In genomic region chr15:62164766-62165410, GRCm38 (mm10) we compare ENCODE assay signal across 13 mouse cellular contexts.
DNase-seq lines count a peak whose midpoint lies in the region; ATAC-seq and TF ChIP-seq lines count a peak whose summit lies in the region.
"Had no signal": no experiment of that assay in that cellular context is flagged by ENCODE, and none has a peak within 500 bp of the region (broad histone marks: within the 10 kb centered on the region; RNA-seq: fewer than 3 reads in every experiment).

No protein-coding gene starts in this region.

- H3K36me3 ChIP-seq in spleen, adult 2 months (ENCODE audit: control insufficient read depth, insufficient read depth, low read length), result no peaks in the 10 kb centered on the region
- no peaks in the 10 kb centered on the region for H3K36me3 ChIP-seq in splenic B cell, adult 2 months (ENCODE audit: control insufficient read depth, insufficient read depth, low read length, poor library complexity, severe bottlenecking)
- H3K36me3 ChIP-seq in stomach, postnatal 0 days (ENCODE audit: control insufficient read depth, insufficient read depth, low read length), result no peaks in the 10 kb centered on the region
- no peaks in the 10 kb centered on the region for H3K36me3 ChIP-seq in midbrain, embryonic 15.5 days (replicated peaks)
- H3K36me3 ChIP-seq: embryonic facial prominence, embryonic 10.5 days had no signal

- TF ChIP-seq CTCF in spleen, adult 2 months (IDR thresholded peaks at IDR 0.05; ENCODE audit: extremely low read depth, insufficient read depth, insufficient read length, insufficient replicate concordance), result no peak
- no peak for TF ChIP-seq CTCF in stomach, postnatal 0 days (IDR thresholded peaks at IDR 0.05; ENCODE audit: low read depth)

- no peak overlapping the region for H3K9ac ChIP-seq in stomach, postnatal 0 days (ENCODE audit: low read length)
- no peak overlapping the region for H3K9ac ChIP-seq in midbrain, embryonic 15.5 days
- H3K9ac ChIP-seq: hindbrain, embryonic 14.5 days had no signal

- peak overlapping the region; percentile 64 for H3K27ac ChIP-seq in spleen, adult 2 months (ENCODE audit: insufficient read depth, low read length)
- H3K27ac ChIP-seq in stomach, postnatal 0 days (replicated peaks), result no peak overlapping the region
- H3K27ac ChIP-seq in midbrain, embryonic 15.5 days, result no peak overlapping the region
- H3K27ac ChIP-seq: embryonic facial prominence, embryonic 10.5 days; hindbrain, embryonic 14.5 days; kidney, postnatal 0 days; left cerebral cortex, adult 2 months had no signal

- no peak for TF ChIP-seq POLR2A in spleen, adult 2 months (IDR thresholded peaks at IDR 0.05; ENCODE audit: low read depth, low read length)

- H3K4me2 ChIP-seq in stomach, postnatal 0 days (replicated peaks; ENCODE audit: low read depth), result no peak overlapping the region
- no peak overlapping the region for H3K4me2 ChIP-seq in midbrain, embryonic 15.5 days
- H3K4me2 ChIP-seq: hindbrain, embryonic 14.5 days had no signal

- no peaks in the 10 kb centered on the region for H3K9me3 ChIP-seq in stomach, postnatal 0 days (ENCODE audit: control insufficient read depth, low read length)
- H3K9me3 ChIP-seq in midbrain, embryonic 15.5 days, result no peaks in the 10 kb centered on the region
- H3K9me3 ChIP-seq: embryonic facial prominence, embryonic 10.5 days had no signal

- WGBS in spleen, adult 2 months, result 74% methylated on average over 9 of the region's 9 CpGs
- WGBS in stomach, postnatal 0 days, result 90% methylated on average over 9 of the region's 9 CpGs
- 96% methylated on average over 9 of the region's 9 CpGs for WGBS in midbrain, embryonic 15.5 days

- H3K4me3 ChIP-seq in spleen, adult 2 months (ENCODE audit: extremely low read depth, insufficient read depth, insufficient read length), result no peak overlapping the region
- no peak overlapping the region for H3K4me3 ChIP-seq in stomach, postnatal 0 days (ENCODE audit: low read depth, low read length)
- no peak overlapping the region for H3K4me3 ChIP-seq in midbrain, embryonic 15.5 days
- H3K4me3 ChIP-seq: embryonic facial prominence, embryonic 10.5 days; left cerebral cortex, adult 2 months had no signal

- no peak for TF ChIP-seq EP300 in stomach, postnatal 0 days (optimal IDR thresholded peaks at IDR 0.05)

- ATAC-seq in stomach, postnatal 0 days (ENCODE audit: low FRiP score, low TSS enrichment), result no peak
- no peak for ATAC-seq in midbrain, embryonic 15.5 days (replicated peaks)

- DNase-seq in spleen, adult 2 months (ENCODE audit: low read depth in 1 of 2, low spot score in 2 of 2), result peak; percentile 22 to 72
- DNase-seq in spleen, postnatal 14 days (ENCODE audit: low spot score in 2 of 2), result no peak
- peak; percentile 87 for DNase-seq in T-cell, adult 2 months (ENCODE audit: low spot score)
- DNase-seq in splenic B cell, adult 2 months (ENCODE audit: low read depth, low spot score), result peak; percentile 54
- DNase-seq in ovary, adult 18-20 months (ENCODE audit: low spot score), result no peak
- no peak for DNase-seq in stomach, postnatal 0 days (ENCODE audit: low spot score)
- DNase-seq: adrenal gland, postnatal 25 days; cerebellum, postnatal 14 days had no signal

- H3K4me1 ChIP-seq in spleen, adult 2 months (ENCODE audit: control insufficient read depth, insufficient read depth, insufficient read length), result peaks cover 28% of the 10 kb centered on the region
- no peaks in the 10 kb centered on the region for H3K4me1 ChIP-seq in stomach, postnatal 0 days (replicated peaks; ENCODE audit: control insufficient read depth, insufficient read depth)
- no peaks in the 10 kb centered on the region for H3K4me1 ChIP-seq in midbrain, embryonic 15.5 days
- H3K4me1 ChIP-seq: embryonic facial prominence, embryonic 10.5 days had no signal

- H3K27me3 ChIP-seq in spleen, adult 2 months (ENCODE audit: control insufficient read depth, insufficient read depth, low read length), result no peaks in the 10 kb centered on the region
- H3K27me3 ChIP-seq in splenic B cell, adult 2 months (ENCODE audit: control insufficient read depth, insufficient read depth, low read length, poor library complexity, severe bottlenecking), result no peaks in the 10 kb centered on the region
- H3K27me3 ChIP-seq in stomach, postnatal 0 days (ENCODE audit: control insufficient read depth, insufficient read depth, low read length), result no peaks in the 10 kb centered on the region
- H3K27me3 ChIP-seq in midbrain, embryonic 15.5 days (replicated peaks), result no peaks in the 10 kb centered on the region

Comparison
In these comparisons a context has a peak if more than half of its experiments do, and no peak if none do; other contexts are left out.
1. DNase-seq: peak in spleen, adult 2 months (2 of 2), T-cell, adult 2 months (single experiment) and splenic B cell, adult 2 months (single experiment); none in spleen, postnatal 14 days (0 of 2), ovary, adult 18-20 months (single experiment) and stomach, postnatal 0 days (single experiment).